Mouse (Mus musculus): Measurements from ENCODE around the gene Zbtb9. TPM values are rescaled to one million over a fixed set of nuclear protein-coding genes. Genes with fewer than 3 reads are reported as not detected.

Gene Zbtb9
- total and polyA plus RNA-seq, 2 experiments from 2014 or later = 6.6 to 16.1 TPM

DNA sequence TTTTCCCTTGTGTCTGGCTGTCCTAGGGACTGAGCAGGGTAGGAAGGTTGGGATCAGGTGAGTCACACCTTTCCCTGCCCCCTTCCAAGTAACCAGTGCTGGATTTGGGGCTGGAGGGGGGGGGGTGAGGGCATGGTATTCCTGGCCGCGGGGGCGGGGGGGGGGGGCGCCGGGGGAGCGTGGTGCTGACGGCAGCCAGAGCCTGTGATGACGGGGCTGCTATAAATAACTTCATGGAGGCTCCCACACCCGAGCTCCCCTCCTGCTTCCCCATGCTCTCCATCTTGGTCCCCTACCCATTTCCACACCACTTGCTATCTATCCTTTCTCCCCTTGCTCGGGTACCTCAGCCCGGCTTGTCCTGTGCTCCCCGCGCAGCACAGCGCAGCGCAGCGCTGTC lies 19.2 kb upstream of the Zbtb9 start:
- no peaks in the 10 kb centered on the region for H3K27me3 ChIP-seq (ENCODE audit: insufficient read depth, low read length)
- 19% methylated on average over 10 of the region's 16 CpGs for WGBS
- H3K4me2 ChIP-seq (ENCODE audit: low read depth, low read length, poor library complexity, severe bottlenecking) = peak overlapping the region; percentile 86
- ATAC-seq (ENCODE audit: low FRiP score) = no peak
- no peak overlapping the region for H3K4me3 ChIP-seq (ENCODE audit: low read depth, low read length)
- H3K9ac ChIP-seq (replicated peaks; ENCODE audit: low read length, poor library complexity, severe bottlenecking) = peak overlapping the region; percentile 46; the same call in 1 of the 2 replicates
- no peak for TF ChIP-seq CTCF (IDR thresholded peaks at IDR 0.05)
- no peak overlapping the region for H3K27ac ChIP-seq (ENCODE audit: low read depth, low read length)
- peaks cover 34% of the 10 kb centered on the region; the same call in 1 of the 2 replicates for H3K4me1 ChIP-seq (ENCODE audit: insufficient read depth, low read length)
- no peaks in the 10 kb centered on the region for H3K9me3 ChIP-seq (ENCODE audit: low read length)
- no peak for DNase-seq (ENCODE audit: low spot score)
- H3K36me3 ChIP-seq (ENCODE audit: insufficient read depth, low read length) = peaks cover 44% of the 10 kb centered on the region

GRCm38 (mm10) chr17:26956309-26956708 lies 16.7 kb upstream of the Zbtb9 start:
- Histone ChIP-seq H3K9ac (replicated peaks; ENCODE audit: low read length, poor library complexity, severe bottlenecking) (no peak overlapping the region), H3K4me2 (ENCODE audit: low read depth, low read length, poor library complexity, severe bottlenecking) (no peak overlapping the region), H3K4me1 (ENCODE audit: insufficient read depth, low read length) (peaks cover 18% of the 10 kb centered on the region; the same call in 1 of the 2 replicates), H3K36me3 (ENCODE audit: insufficient read depth, low read length) (peaks cover 63% of the 10 kb centered on the region), H3K27ac (ENCODE audit: low read depth, low read length) (no peak overlapping the region), H3K27me3 (ENCODE audit: insufficient read depth, low read length) (no peaks in the 10 kb centered on the region), H3K4me3 (ENCODE audit: low read depth, low read length) (no peak overlapping the region), H3K9me3 (ENCODE audit: low read length) (no peaks in the 10 kb centered on the region)
- 83% methylated on average over 5 of the region's 5 CpGs for WGBS
- no peak for TF ChIP-seq CTCF (IDR thresholded peaks at IDR 0.05)
- ATAC-seq (ENCODE audit: low FRiP score) (no peak), DNase-seq (ENCODE audit: low spot score) (no peak)

DNA sequence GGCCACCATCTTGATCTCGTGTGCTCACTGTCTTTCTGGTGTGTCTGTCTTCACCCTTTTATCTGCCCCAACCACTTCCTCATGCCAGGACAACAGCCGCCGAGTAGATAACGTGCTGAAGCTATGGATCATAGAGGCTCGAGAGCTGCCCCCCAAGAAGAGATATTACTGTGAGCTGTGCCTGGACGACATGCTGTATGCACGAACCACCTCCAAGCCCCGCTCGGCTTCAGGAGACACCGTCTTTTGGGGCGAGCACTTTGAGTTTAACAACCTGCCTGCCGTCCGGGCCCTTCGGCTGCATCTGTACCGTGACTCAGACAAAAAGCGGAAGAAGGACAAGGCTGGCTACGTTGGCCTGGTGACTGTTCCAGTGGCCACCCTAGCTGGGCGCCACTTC lies 16.1 kb upstream of the Zbtb9 start:
- Histone ChIP-seq H3K4me3 (ENCODE audit: low read depth, low read length) (no peak overlapping the region), H3K27me3 (ENCODE audit: insufficient read depth, low read length) (no peaks in the 10 kb centered on the region), H3K4me2 (ENCODE audit: low read depth, low read length, poor library complexity, severe bottlenecking) (no peak overlapping the region), H3K9ac (replicated peaks; ENCODE audit: low read length, poor library complexity, severe bottlenecking) (no peak overlapping the region), H3K9me3 (ENCODE audit: low read length) (no peaks in the 10 kb centered on the region), H3K27ac (ENCODE audit: low read depth, low read length) (no peak overlapping the region), H3K4me1 (ENCODE audit: insufficient read depth, low read length) (peaks cover 16% of the 10 kb centered on the region; the same call in 1 of the 2 replicates), H3K36me3 (ENCODE audit: insufficient read depth, low read length) (peaks cover 69% of the 10 kb centered on the region)
- DNase-seq (ENCODE audit: low spot score) (no peak), ATAC-seq (ENCODE audit: low FRiP score) (no peak)
- TF ChIP-seq CTCF (IDR thresholded peaks at IDR 0.05) = no peak
- 91% methylated on average over 18 of the region's 18 CpGs for WGBS

- H3K9ac ChIP-seq (replicated peaks; ENCODE audit: low read length, poor library complexity, severe bottlenecking) = no peak overlapping the region
- H3K27ac ChIP-seq (ENCODE audit: low read depth, low read length) = no peak overlapping the region
- ATAC-seq (ENCODE audit: low FRiP score) (no peak), DNase-seq (ENCODE audit: low spot score) (no peak)
- H3K27me3 ChIP-seq (ENCODE audit: insufficient read depth, low read length) = no peaks in the 10 kb centered on the region
- H3K36me3 ChIP-seq (ENCODE audit: insufficient read depth, low read length) = peaks cover 76% of the 10 kb centered on the region
- H3K4me2 ChIP-seq (ENCODE audit: low read depth, low read length, poor library complexity, severe bottlenecking) = no peak overlapping the region
- no peak overlapping the region for H3K4me3 ChIP-seq (ENCODE audit: low read depth, low read length)
- H3K9me3 ChIP-seq (ENCODE audit: low read length) = no peaks in the 10 kb centered on the region
- peaks cover 6% of the 10 kb centered on the region; the same call in 1 of the 2 replicates for H3K4me1 ChIP-seq (ENCODE audit: insufficient read depth, low read length)
- WGBS = 97% methylated on average over 5 of the region's 5 CpGs
- no peak for TF ChIP-seq CTCF (IDR thresholded peaks at IDR 0.05)
Observed at GRCm38 (mm10) chr17:26957872-26958271, 15.1 kb upstream of the Zbtb9 start.

- TF ChIP-seq CTCF (IDR thresholded peaks at IDR 0.05) = no peak
- Histone ChIP-seq H3K27me3 (ENCODE audit: insufficient read depth, low read length) (no peaks in the 10 kb centered on the region), H3K4me1 (ENCODE audit: insufficient read depth, low read length) (no peaks in the 10 kb centered on the region), H3K36me3 (ENCODE audit: insufficient read depth, low read length) (peaks cover 78% of the 10 kb centered on the region), H3K27ac (ENCODE audit: low read depth, low read length) (no peak overlapping the region), H3K4me3 (ENCODE audit: low read depth, low read length) (no peak overlapping the region), H3K9me3 (ENCODE audit: low read length) (no peaks in the 10 kb centered on the region), H3K9ac (replicated peaks; ENCODE audit: low read length, poor library complexity, severe bottlenecking) (no peak overlapping the region), H3K4me2 (ENCODE audit: low read depth, low read length, poor library complexity, severe bottlenecking) (no peak overlapping the region)
- DNase-seq (ENCODE audit: low spot score) (no peak), ATAC-seq (ENCODE audit: low FRiP score) (no peak)
- 72% methylated on average over 5 of the region's 5 CpGs for WGBS
Observed at GRCm38 (mm10) chr17:26958880-26959279, 14.1 kb upstream of the Zbtb9 start.

GRCm38 (mm10) chr17:26959815-26960214 lies 13.2 kb upstream of the Zbtb9 start:
- DNase-seq (ENCODE audit: low spot score) (no peak), ATAC-seq (ENCODE audit: low FRiP score) (no peak)
- Histone ChIP-seq H3K4me3 (ENCODE audit: low read depth, low read length) (no peak overlapping the region), H3K9me3 (ENCODE audit: low read length) (no peaks in the 10 kb centered on the region), H3K27me3 (ENCODE audit: insufficient read depth, low read length) (no peaks in the 10 kb centered on the region), H3K36me3 (ENCODE audit: insufficient read depth, low read length) (peaks cover 86% of the 10 kb centered on the region), H3K27ac (ENCODE audit: low read depth, low read length) (no peak overlapping the region), H3K4me2 (ENCODE audit: low read depth, low read length, poor library complexity, severe bottlenecking) (no peak overlapping the region), H3K4me1 (ENCODE audit: insufficient read depth, low read length) (no peaks in the 10 kb centered on the region), H3K9ac (replicated peaks; ENCODE audit: low read length, poor library complexity, severe bottlenecking) (no peak overlapping the region)
- WGBS = 98% methylated on average over 4 of the region's 4 CpGs
- TF ChIP-seq CTCF (IDR thresholded peaks at IDR 0.05) = no peak

Data from midbrain, postnatal 0 days (tissue).